Mouse (Mus musculus): ENCODE data around the gene Tmem98.

The Tmem98 gene

DNA sequence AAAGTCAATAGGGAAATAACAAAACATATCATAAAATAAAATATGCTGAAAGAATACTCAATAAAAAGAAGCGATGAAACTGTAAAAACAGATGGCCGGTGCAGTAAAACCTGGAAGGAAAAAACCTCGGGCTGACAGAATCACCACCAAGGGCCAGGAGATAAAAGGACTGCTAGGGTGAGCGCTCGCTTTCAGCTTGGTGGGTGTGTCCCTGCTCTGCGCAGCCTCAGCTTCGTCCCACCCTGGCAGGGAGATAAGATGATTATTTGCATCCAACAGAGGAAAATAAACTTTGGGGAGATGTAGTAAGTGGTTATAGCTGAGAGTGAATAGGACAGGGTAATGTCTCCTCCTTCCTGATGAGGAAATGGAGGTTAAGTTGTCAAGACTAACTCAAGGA lies 44.9 kb downstream of the Tmem98 start:
- DNase-seq (ENCODE audit: low spot score), result no peak

DNA sequence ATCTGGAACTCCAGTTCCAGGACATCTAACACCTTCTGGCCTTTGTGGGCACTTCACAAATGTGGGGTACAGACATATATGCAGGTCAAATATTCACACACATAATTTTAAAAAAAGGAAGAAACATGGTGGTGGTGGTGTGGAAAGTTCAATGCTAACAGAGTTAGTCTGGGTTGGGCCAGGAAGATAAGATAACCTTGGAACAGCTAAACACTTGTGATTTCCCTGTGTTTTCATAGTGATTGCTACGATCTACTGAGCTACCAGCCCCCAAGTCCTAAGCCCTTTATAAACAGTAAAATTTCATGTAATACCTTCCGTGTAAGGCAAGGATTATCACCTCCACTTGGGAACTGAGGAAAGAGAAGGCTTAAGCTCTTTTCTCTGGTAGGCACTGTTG lies 46.9 kb downstream of the Tmem98 start:
- no peak for DNase-seq (ENCODE audit: low spot score)

DNA sequence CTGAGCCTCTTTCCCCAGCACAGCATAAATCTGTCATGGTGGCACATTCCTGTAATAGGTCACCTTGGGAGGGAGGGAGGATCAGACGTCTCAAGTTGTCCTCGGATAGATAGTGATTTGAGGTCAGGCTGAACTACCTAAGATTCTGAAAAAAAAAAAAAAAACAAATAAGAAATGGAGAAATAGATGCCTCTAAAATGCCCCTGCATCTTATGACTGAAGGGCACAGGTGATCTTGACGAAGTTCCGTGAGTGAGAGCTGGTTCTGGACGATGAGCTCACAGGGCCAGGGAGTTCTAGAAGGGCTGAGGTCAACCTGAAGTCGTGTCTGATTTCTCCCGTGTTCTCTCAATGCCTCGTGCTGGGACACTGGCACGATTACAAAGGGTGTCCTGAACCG lies 48.1 kb downstream of the Tmem98 start, which contains the start of gene Spaca3:
Gene Spaca3 (plus strand): TSS at position 301 of the 400 bp plus-strand sequence.
- DNase-seq (ENCODE audit: low spot score), result no peak

DNA sequence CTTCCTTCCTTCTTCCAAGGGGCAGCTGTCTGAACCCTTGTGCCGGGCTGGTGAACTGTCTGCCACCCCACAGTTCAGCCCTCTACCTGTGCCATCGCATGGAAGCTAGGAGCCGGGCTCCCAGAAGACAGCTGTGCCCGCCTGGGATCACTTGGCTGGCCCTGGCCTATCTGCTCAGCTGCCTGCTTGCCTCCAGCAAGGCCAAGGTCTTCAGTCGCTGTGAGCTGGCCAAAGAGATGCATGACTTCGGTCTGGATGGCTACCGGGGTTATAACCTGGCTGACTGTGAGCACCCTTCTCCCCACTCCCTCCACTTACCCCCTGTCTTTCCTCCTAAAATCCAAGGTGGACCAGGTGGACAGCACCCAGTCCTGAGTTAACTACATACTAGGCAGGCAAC lies 53.0 kb downstream of the Tmem98 start:
- DNase-seq (ENCODE audit: low spot score), result no peak

DNA sequence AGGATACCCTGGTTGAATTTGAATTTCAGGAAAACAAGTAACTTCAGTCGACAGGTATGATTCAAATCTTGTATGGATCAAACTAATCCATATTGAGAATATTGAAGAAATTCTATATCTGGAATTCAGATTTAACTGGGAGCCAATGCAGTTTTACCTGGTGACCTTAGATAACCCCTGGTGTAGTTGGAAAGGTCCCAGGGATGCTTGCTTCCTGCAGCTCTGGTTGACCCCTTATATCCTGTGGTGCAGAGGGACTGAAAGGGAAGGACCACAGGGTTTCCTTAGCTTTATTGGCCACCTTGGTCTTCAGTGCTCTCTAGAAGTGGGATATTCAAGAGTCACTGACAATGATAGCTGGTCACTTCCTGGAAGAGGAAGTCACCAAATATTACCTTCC lies 58.1 kb downstream of the Tmem98 start:
- DNase-seq (ENCODE audit: low spot score), result no peak

Measured in testis, postnatal 10 days (tissue).